Mouse (Mus musculus) cerebellum, adult 11 months (tissue): ENCODE measurements around the gene Apobec2.

ENCODE experiments used
- DNase-seq: peaks from one replicate; pipeline ENCODE4 v3.0.0; 2022

The Apobec2 gene

GRCm38 (mm10) chr17:48436487-48436886 is 3.8 kb upstream of the Apobec2 start:
- no peak for DNase-seq

- DNase-seq = no peak
Observed at GRCm38 (mm10) chr17:48434479-48434878, 1.7 kb upstream of the Apobec2 start.

- DNase-seq = no peak
Observed at GRCm38 (mm10) chr17:48433689-48434330, 1.1 kb upstream of the Apobec2 start.

- no peak for DNase-seq
Observed at GRCm38 (mm10) chr17:48433006-48433655, 401 bp upstream of the Apobec2 start.

GRCm38 (mm10) chr17:48431054-48431453 is 1.7 kb downstream of the Apobec2 start:
- DNase-seq = no peak

- no peak for DNase-seq
Observed at GRCm38 (mm10) chr17:48430394-48430793, 2.3 kb downstream of the Apobec2 start.

GRCm38 (mm10) chr17:48427852-48428530 is 4.7 kb downstream of the Apobec2 start:
- no peak for DNase-seq

GRCm38 (mm10) chr17:48426991-48427750 is 5.6 kb downstream of the Apobec2 start:
- DNase-seq = no peak

- DNase-seq = no peak
Observed at GRCm38 (mm10) chr17:48425823-48426612, 6.7 kb downstream of the Apobec2 start.

- no peak for DNase-seq
Observed at GRCm38 (mm10) chr17:48424237-48424636, 8.5 kb downstream of the Apobec2 start.

GRCm38 (mm10) chr17:48419571-48419970 is 13.2 kb downstream of the Apobec2 start:
- no peak for DNase-seq

GRCm38 (mm10) chr17:48418781-48419180 is 13.9 kb downstream of the Apobec2 start:
- DNase-seq = no peak

GRCm38 (mm10) chr17:48418174-48418573 is 14.6 kb downstream of the Apobec2 start:
- DNase-seq = no peak

- DNase-seq = no peak
Observed at GRCm38 (mm10) chr17:48417521-48417920, 15.2 kb downstream of the Apobec2 start.

- peak; percentile 45 for DNase-seq
Observed at GRCm38 (mm10) chr17:48416425-48417195, 16.1 kb downstream of the Apobec2 start.

GRCm38 (mm10) chr17:48416011-48416410 is 16.7 kb downstream of the Apobec2 start:
- DNase-seq = peak; percentile 57

GRCm38 (mm10) chr17:48411241-48411640 is 21.5 kb downstream of the Apobec2 start:
- DNase-seq = no peak

GRCm38 (mm10) chr17:48410299-48410785 is 22.4 kb downstream of the Apobec2 start:
- no peak for DNase-seq

GRCm38 (mm10) chr17:48409380-48410298 is 23.1 kb downstream of the Apobec2 start, which contains the start of the genes Nfya and Oard1:
Gene Nfya, minus strand, starts transcription at chr17:48409906.
Gene Oard1, plus strand, starts transcription at chr17:48410014.
- peak; percentile 100 for DNase-seq
